In the genomic region with DNA sequence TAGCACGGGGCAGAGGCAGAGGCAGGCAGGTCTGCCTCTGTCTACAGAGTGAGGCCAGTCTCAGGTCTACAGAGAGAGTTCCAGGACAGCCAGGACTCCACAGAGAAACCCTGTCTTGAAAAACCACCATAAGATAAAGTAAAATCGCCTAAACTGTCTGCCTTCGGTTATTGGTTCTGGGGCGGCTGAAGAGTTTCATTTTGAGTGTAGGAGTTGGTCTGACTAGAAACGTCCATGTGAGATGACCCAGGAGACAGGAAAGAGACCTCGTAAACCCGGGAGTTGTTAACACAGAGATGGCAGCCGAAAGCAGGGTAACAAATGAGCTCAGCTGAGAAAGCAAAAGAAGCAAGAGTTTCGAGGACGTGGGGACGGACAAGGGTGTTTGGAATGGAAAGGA, we compare ENCODE assay signal across 27 mouse cellular contexts. TPM values are rescaled to one million over a fixed set of nuclear protein-coding genes. Genes with fewer than 3 reads are reported as not detected.
DNase-seq lines count a peak whose midpoint lies in the region; ATAC-seq and TF ChIP-seq lines count a peak whose summit lies in the region.
"Had no signal": no experiment of that assay in that cellular context is flagged by ENCODE, and none has a peak within 500 bp of the region (broad histone marks: within the 10 kb centered on the region; RNA-seq: fewer than 3 reads in every experiment).

No protein-coding gene starts in this region.

- no peak for TF ChIP-seq CTCF in lung, embryonic 14.5 days (IDR thresholded peaks at IDR 0.05; ENCODE audit: low read depth)
- TF ChIP-seq CTCF in stomach, postnatal 0 days (IDR thresholded peaks at IDR 0.05; ENCODE audit: low read depth) = no peak

- no peak for ATAC-seq in embryonic facial prominence, embryonic 13.5 days (ENCODE audit: insufficient number of reproducible peaks, insufficient read depth, low FRiP score, low TSS enrichment, low read depth)
- ATAC-seq in lung, embryonic 14.5 days (ENCODE audit: insufficient read depth) = no peak
- ATAC-seq in stomach, embryonic 14.5 days (ENCODE audit: insufficient number of reproducible peaks, insufficient read depth, low FRiP score, low read depth) = no peak
- ATAC-seq in stomach, postnatal 0 days (ENCODE audit: low FRiP score, low TSS enrichment) = no peak
- ATAC-seq: forebrain, embryonic 16.5 days had no signal

- no peak overlapping the region for H3K27ac ChIP-seq in embryonic facial prominence, embryonic 13.5 days
- H3K27ac ChIP-seq in embryonic facial prominence, embryonic 10.5 days (replicated peaks) = no peak overlapping the region
- 0 out of 2 replicates have a peak overlapping the region, but pooled peaks have one; percentile 26 for H3K27ac ChIP-seq in lung, embryonic 14.5 days (ENCODE audit: low read depth)
- no peak overlapping the region for H3K27ac ChIP-seq in stomach, embryonic 14.5 days (ENCODE audit: low read length)
- no peak overlapping the region for H3K27ac ChIP-seq in stomach, postnatal 0 days (replicated peaks)
- no peak overlapping the region for H3K27ac ChIP-seq in hindbrain, embryonic 10.5 days
- H3K27ac ChIP-seq: forebrain, embryonic 10.5 days; hindbrain, embryonic 13.5 days; kidney, postnatal 0 days; midbrain, embryonic 10.5 days; neural tube, embryonic 15.5 days had no signal

- H3K36me3 ChIP-seq in embryonic facial prominence, embryonic 13.5 days = no peaks in the 10 kb centered on the region
- H3K36me3 ChIP-seq in embryonic facial prominence, embryonic 10.5 days (replicated peaks) = no peaks in the 10 kb centered on the region
- no peaks in the 10 kb centered on the region for H3K36me3 ChIP-seq in lung, embryonic 14.5 days (ENCODE audit: insufficient read depth)
- H3K36me3 ChIP-seq in stomach, embryonic 14.5 days (ENCODE audit: control insufficient read depth, insufficient read depth, low read length) = no peaks in the 10 kb centered on the region
- no peaks in the 10 kb centered on the region for H3K36me3 ChIP-seq in stomach, postnatal 0 days (ENCODE audit: control insufficient read depth, insufficient read depth, low read length)
- no peaks in the 10 kb centered on the region for H3K36me3 ChIP-seq in hindbrain, embryonic 10.5 days
- H3K36me3 ChIP-seq: forebrain, embryonic 10.5 days; heart, embryonic 12.5 days; hindbrain, embryonic 13.5 days; midbrain, embryonic 10.5 days; neural tube, embryonic 15.5 days had no signal

- H3K9ac ChIP-seq in embryonic facial prominence, embryonic 13.5 days = no peak overlapping the region
- peak overlapping the region; percentile 23; the same call in 1 of the 2 replicates for H3K9ac ChIP-seq in lung, embryonic 14.5 days
- no peak overlapping the region for H3K9ac ChIP-seq in stomach, embryonic 14.5 days (replicated peaks; ENCODE audit: low read depth, low read length)
- H3K9ac ChIP-seq in stomach, postnatal 0 days (ENCODE audit: low read length) = no peak overlapping the region
- H3K9ac ChIP-seq: heart, embryonic 12.5 days; hindbrain, embryonic 13.5 days; neural tube, embryonic 15.5 days had no signal

- no peaks in the 10 kb centered on the region for H3K9me3 ChIP-seq in embryonic facial prominence, embryonic 13.5 days
- H3K9me3 ChIP-seq in embryonic facial prominence, embryonic 10.5 days = no peaks in the 10 kb centered on the region
- no peaks in the 10 kb centered on the region for H3K9me3 ChIP-seq in lung, embryonic 14.5 days (ENCODE audit: low read depth, low read length)
- no peaks in the 10 kb centered on the region for H3K9me3 ChIP-seq in stomach, embryonic 14.5 days (ENCODE audit: control insufficient read depth, low read depth, low read length)
- H3K9me3 ChIP-seq in stomach, postnatal 0 days (ENCODE audit: control insufficient read depth, low read length) = no peaks in the 10 kb centered on the region
- H3K9me3 ChIP-seq in hindbrain, embryonic 10.5 days = no peaks in the 10 kb centered on the region
- H3K9me3 ChIP-seq: forebrain, embryonic 10.5 days; heart, embryonic 12.5 days; hindbrain, embryonic 13.5 days; midbrain, embryonic 10.5 days; neural tube, embryonic 15.5 days had no signal

- no peak overlapping the region for H3K4me3 ChIP-seq in embryonic facial prominence, embryonic 13.5 days
- no peak overlapping the region for H3K4me3 ChIP-seq in embryonic facial prominence, embryonic 10.5 days
- H3K4me3 ChIP-seq in lung, embryonic 14.5 days (ENCODE audit: low read depth, low read length) = peak overlapping the region; percentile 52
- H3K4me3 ChIP-seq in stomach, embryonic 14.5 days (ENCODE audit: low read depth, low read length) = no peak overlapping the region
- no peak overlapping the region for H3K4me3 ChIP-seq in stomach, postnatal 0 days (ENCODE audit: low read depth, low read length)
- no peak overlapping the region for H3K4me3 ChIP-seq in hindbrain, embryonic 10.5 days
- H3K4me3 ChIP-seq: forebrain, embryonic 10.5 days; heart, embryonic 12.5 days; hindbrain, embryonic 13.5 days; midbrain, embryonic 10.5 days; neural tube, embryonic 15.5 days had no signal

- TF ChIP-seq EP300 in stomach, postnatal 0 days (optimal IDR thresholded peaks at IDR 0.05) = no peak

- DNase-seq in embryonic facial prominence, embryonic 10.5 days (ENCODE audit: low spot score) = no peak
- no peak for DNase-seq in lung, embryonic 14.5 days
- DNase-seq in lung, postnatal 25 days (ENCODE audit: low spot score) = no peak
- no peak for DNase-seq in stomach, postnatal 0 days (ENCODE audit: low spot score)
- DNase-seq in layer of hippocampus, postnatal 36 days = no peak
- DNase-seq in hindbrain, embryonic 10.5 days (ENCODE audit: low spot score) = no peak
- DNase-seq: adrenal gland, postnatal 25 days; cerebellum, adult 9-10 months; gastrocnemius, postnatal 14 days; heart, adult 18-20 months; heart, postnatal 14 days; right cerebral cortex, adult 18-20 months; right cerebral cortex, postnatal 4 days; thymus, postnatal 14 days had no signal

- WGBS in embryonic facial prominence, embryonic 13.5 days = 76% methylated on average over 11 of the region's 11 CpGs
- 78% methylated on average over 11 of the region's 11 CpGs for WGBS in embryonic facial prominence, embryonic 10.5 days
- 49% methylated on average over 11 of the region's 11 CpGs for WGBS in lung, embryonic 14.5 days
- 50% methylated on average over 11 of the region's 11 CpGs for WGBS in stomach, embryonic 14.5 days
- 58% methylated on average over 11 of the region's 11 CpGs for WGBS in stomach, postnatal 0 days
- WGBS in hindbrain, embryonic 10.5 days = 76% methylated on average over 11 of the region's 11 CpGs

- peaks cover 57% of the 10 kb centered on the region for H3K27me3 ChIP-seq in embryonic facial prominence, embryonic 13.5 days
- peaks cover 59% of the 10 kb centered on the region for H3K27me3 ChIP-seq in embryonic facial prominence, embryonic 10.5 days (replicated peaks; ENCODE audit: low read depth, poor library complexity, severe bottlenecking)
- peaks cover 39% of the 10 kb centered on the region for H3K27me3 ChIP-seq in lung, embryonic 14.5 days (ENCODE audit: insufficient read depth, low read length)
- H3K27me3 ChIP-seq in stomach, embryonic 14.5 days (ENCODE audit: control insufficient read depth, insufficient read depth, low read length) = peaks cover 29% of the 10 kb centered on the region
- peaks cover 21% of the 10 kb centered on the region for H3K27me3 ChIP-seq in stomach, postnatal 0 days (ENCODE audit: control insufficient read depth, insufficient read depth, low read length)
- H3K27me3 ChIP-seq in hindbrain, embryonic 10.5 days (ENCODE audit: insufficient read depth, poor library complexity, severe bottlenecking) = peaks cover 59% of the 10 kb centered on the region

- 0 out of 2 replicates have a peak overlapping the region, but pooled peaks have one; percentile 14 for H3K4me2 ChIP-seq in embryonic facial prominence, embryonic 13.5 days
- H3K4me2 ChIP-seq in lung, embryonic 14.5 days = peak overlapping the region; percentile 62
- 0 out of 2 replicates have a peak overlapping the region, but pooled peaks have one; percentile 17 for H3K4me2 ChIP-seq in stomach, embryonic 14.5 days (replicated peaks; ENCODE audit: low read depth, low read length)
- H3K4me2 ChIP-seq in stomach, postnatal 0 days (replicated peaks; ENCODE audit: low read depth) = no peak overlapping the region
- H3K4me2 ChIP-seq: heart, embryonic 12.5 days; hindbrain, embryonic 13.5 days; liver, embryonic 11.5 days; neural tube, embryonic 15.5 days had no signal

- peaks cover 27% of the 10 kb centered on the region for H3K4me1 ChIP-seq in embryonic facial prominence, embryonic 13.5 days
- H3K4me1 ChIP-seq in embryonic facial prominence, embryonic 10.5 days = peaks cover 39% of the 10 kb centered on the region
- H3K4me1 ChIP-seq in lung, embryonic 14.5 days (ENCODE audit: insufficient read depth) = no peaks in the 10 kb centered on the region
- peaks cover 15% of the 10 kb centered on the region; the same call in 1 of the 2 replicates for H3K4me1 ChIP-seq in stomach, embryonic 14.5 days (ENCODE audit: control insufficient read depth, insufficient read depth, low read length)
- no peaks in the 10 kb centered on the region for H3K4me1 ChIP-seq in stomach, postnatal 0 days (replicated peaks; ENCODE audit: control insufficient read depth, insufficient read depth)
- peaks cover 30% of the 10 kb centered on the region for H3K4me1 ChIP-seq in hindbrain, embryonic 10.5 days (replicated peaks)

RNA-seq across cellular contexts. Expression of gene Cldn3, which starts 3.2 kb away (rescaled TPM):
- 14.8 and 26.4 TPM in 2 replicates for polyA plus RNA-seq in embryonic facial prominence, embryonic 13.5 days (2015; fragmentation: Nextera tagmentation; extraction: Ambion mirVana)
- 18.2 and 18.8 TPM in 2 replicates for polyA plus RNA-seq in embryonic facial prominence, embryonic 10.5 days (2016; fragmentation: Nextera tagmentation; extraction: Ambion mirVana)
- polyA plus RNA-seq in lung, embryonic 14.5 days (2014; fragmentation: Nextera tagmentation; extraction: Ambion mirVana) = 137 and 139 TPM in 2 replicates
- 69.7 and 71.2 TPM in 2 replicates for polyA plus RNA-seq in stomach, embryonic 14.5 days (2014; fragmentation: Nextera tagmentation; extraction: Ambion mirVana)
- polyA plus RNA-seq in stomach, postnatal 0 days (2015; fragmentation: Nextera tagmentation; extraction: Ambion mirVana) = 15.4 and 16.2 TPM in 2 replicates
- under 1 TPM; 0.61 to 0.92 TPM for total RNA-seq in layer of hippocampus, postnatal 36 days (2021)
- polyA plus RNA-seq in hindbrain, embryonic 10.5 days (2016; fragmentation: Nextera tagmentation; extraction: Ambion mirVana) = 7.9 and 16.3 TPM in 2 replicates

RNA-seq across cellular contexts. Expression of gene Abhd11, which starts 19.8 kb away (rescaled TPM):
- polyA plus RNA-seq in embryonic facial prominence, embryonic 13.5 days (2015; fragmentation: Nextera tagmentation; extraction: Ambion mirVana) = 57.4 and 59.4 TPM in 2 replicates
- polyA plus RNA-seq in embryonic facial prominence, embryonic 10.5 days (2016; fragmentation: Nextera tagmentation; extraction: Ambion mirVana) = 39.6 and 41.7 TPM in 2 replicates
- 60.0 and 71.0 TPM in 2 replicates for polyA plus RNA-seq in lung, embryonic 14.5 days (2014; fragmentation: Nextera tagmentation; extraction: Ambion mirVana)
- polyA plus RNA-seq in stomach, embryonic 14.5 days (2014; fragmentation: Nextera tagmentation; extraction: Ambion mirVana) = 73.3 and 80.6 TPM in 2 replicates
- 56.5 and 64.0 TPM in 2 replicates for polyA plus RNA-seq in stomach, postnatal 0 days (2015; fragmentation: Nextera tagmentation; extraction: Ambion mirVana)
- total RNA-seq in layer of hippocampus, postnatal 36 days (2021) = 10 to 100 TPM; 27.7 to 33.1 TPM
- 42.2 and 43.6 TPM in 2 replicates for polyA plus RNA-seq in hindbrain, embryonic 10.5 days (2016; fragmentation: Nextera tagmentation; extraction: Ambion mirVana)

RNA-seq across cellular contexts. Expression of gene Stx1a, which starts 34.1 kb away (rescaled TPM):
- 12.9 and 21.7 TPM in 2 replicates for polyA plus RNA-seq in embryonic facial prominence, embryonic 13.5 days (2015; fragmentation: Nextera tagmentation; extraction: Ambion mirVana)
- 13.5 and 13.8 TPM in 2 replicates for polyA plus RNA-seq in embryonic facial prominence, embryonic 10.5 days (2016; fragmentation: Nextera tagmentation; extraction: Ambion mirVana)
- polyA plus RNA-seq in lung, embryonic 14.5 days (2014; fragmentation: Nextera tagmentation; extraction: Ambion mirVana) = 13.2 and 14.5 TPM in 2 replicates
- polyA plus RNA-seq in stomach, embryonic 14.5 days (2014; fragmentation: Nextera tagmentation; extraction: Ambion mirVana) = 17.4 and 17.7 TPM in 2 replicates
- 5.3 TPM in 2 replicates for polyA plus RNA-seq in stomach, postnatal 0 days (2015; fragmentation: Nextera tagmentation; extraction: Ambion mirVana)
- 10 to 100 TPM; 96.3 to 96.4 TPM for total RNA-seq in layer of hippocampus, postnatal 36 days (2021)
- 17.0 and 20.5 TPM in 2 replicates for polyA plus RNA-seq in hindbrain, embryonic 10.5 days (2016; fragmentation: Nextera tagmentation; extraction: Ambion mirVana)

RNA-seq across cellular contexts. Expression of gene Cldn4, which starts 42.4 kb away (rescaled TPM):
- 21.0 and 22.9 TPM in 2 replicates for polyA plus RNA-seq in embryonic facial prominence, embryonic 13.5 days (2015; fragmentation: Nextera tagmentation; extraction: Ambion mirVana)
- polyA plus RNA-seq in embryonic facial prominence, embryonic 10.5 days (2016; fragmentation: Nextera tagmentation; extraction: Ambion mirVana) = 16.7 and 17.5 TPM in 2 replicates
- polyA plus RNA-seq in lung, embryonic 14.5 days (2014; fragmentation: Nextera tagmentation; extraction: Ambion mirVana) = 41.9 and 42.4 TPM in 2 replicates
- polyA plus RNA-seq in stomach, embryonic 14.5 days (2014; fragmentation: Nextera tagmentation; extraction: Ambion mirVana) = 91.5 and 93.9 TPM in 2 replicates
- polyA plus RNA-seq in stomach, postnatal 0 days (2015; fragmentation: Nextera tagmentation; extraction: Ambion mirVana) = 43.8 and 51.6 TPM in 2 replicates
- total RNA-seq in layer of hippocampus, postnatal 36 days (2021) = not detected
- polyA plus RNA-seq in hindbrain, embryonic 10.5 days (2016; fragmentation: Nextera tagmentation; extraction: Ambion mirVana) = 9.9 and 11.0 TPM in 2 replicates
- total RNA-seq: adrenal gland, postnatal 25 days; gastrocnemius, postnatal 14 days; layer of hippocampus, adult 18-20 months; layer of hippocampus, postnatal 14 days; left cerebral cortex, postnatal 10 days had no signal
- polyA plus RNA-seq: forebrain, embryonic 16.5 days; hindbrain, embryonic 13.5 days had no signal

RNA-seq across cellular contexts. Expression of gene Mettl27, which starts 57.0 kb away (rescaled TPM):
- 21.1 and 21.4 TPM in 2 replicates for polyA plus RNA-seq in embryonic facial prominence, embryonic 13.5 days (2015; fragmentation: Nextera tagmentation; extraction: Ambion mirVana)
- polyA plus RNA-seq in embryonic facial prominence, embryonic 10.5 days (2016; fragmentation: Nextera tagmentation; extraction: Ambion mirVana) = 14.8 and 17.0 TPM in 2 replicates
- 23.0 and 23.9 TPM in 2 replicates for polyA plus RNA-seq in lung, embryonic 14.5 days (2014; fragmentation: Nextera tagmentation; extraction: Ambion mirVana)
- 22.1 and 26.3 TPM in 2 replicates for polyA plus RNA-seq in stomach, embryonic 14.5 days (2014; fragmentation: Nextera tagmentation; extraction: Ambion mirVana)
- 9.4 and 10.2 TPM in 2 replicates for polyA plus RNA-seq in stomach, postnatal 0 days (2015; fragmentation: Nextera tagmentation; extraction: Ambion mirVana)
- 1 to 10 TPM; 7.1 to 8.4 TPM for total RNA-seq in layer of hippocampus, postnatal 36 days (2021)
- polyA plus RNA-seq in hindbrain, embryonic 10.5 days (2016; fragmentation: Nextera tagmentation; extraction: Ambion mirVana) = 12.0 and 12.6 TPM in 2 replicates
